Mouse (Mus musculus): ENCODE data around the gene Stip1. TPM values are rescaled to one million over a fixed set of nuclear protein-coding genes. Genes with fewer than 3 reads are reported as not detected.
A peak's percentile ranks its signal among the peaks of the same experiment; 100 is the strongest.
"Not testable (repeated sequence)": the region's sequence is repeated elsewhere in the genome, so short reads cannot be mapped to it uniquely, and the experiment has no call there.

The Stip1 gene
- polyA plus RNA-seq, 1 experiment from 2014 or later = 230 TPM

GRCm38 (mm10) chr19:7058541-7058940 is 18.8 kb upstream of the Stip1 start:
- Histone ChIP-seq H3K9ac (no peak overlapping the region), H3K27ac (no peak overlapping the region), H3K36me3 (no peaks in the 10 kb centered on the region), H3K4me3 (no peak overlapping the region), H3K9me3 (replicated peaks) (no peaks in the 10 kb centered on the region), H3K27me3 (replicated peaks) (peaks cover 29% of the 10 kb centered on the region), H3K4me2 (peak overlapping the region; percentile 100), H3K4me1 (peaks cover 44% of the 10 kb centered on the region)
- no peak for ATAC-seq
- WGBS (ENCODE audit: insufficient replicate concordance) = 66% methylated on average over 6 of the region's 6 CpGs

- peak overlapping the region; percentile 100 for H3K4me2 ChIP-seq
- H3K4me1 ChIP-seq = peaks cover 44% of the 10 kb centered on the region
- H3K9me3 ChIP-seq (replicated peaks) = no peaks in the 10 kb centered on the region
- H3K27me3 ChIP-seq (replicated peaks) = peaks cover 27% of the 10 kb centered on the region
- 2% methylated on average over 15 of the region's 15 CpGs for WGBS (ENCODE audit: insufficient replicate concordance)
- H3K36me3 ChIP-seq = no peaks in the 10 kb centered on the region
- peak; percentile 77 for ATAC-seq
- peak overlapping the region; percentile 75 for H3K4me3 ChIP-seq
- no peak overlapping the region for H3K27ac ChIP-seq
- H3K9ac ChIP-seq = peak overlapping the region; percentile 80
Observed at GRCm38 (mm10) chr19:7057722-7058207, 18.0 kb upstream of the Stip1 start.

GRCm38 (mm10) chr19:7057126-7057721 is 17.5 kb upstream of the Stip1 start:
- Histone ChIP-seq H3K36me3 (no peaks in the 10 kb centered on the region), H3K9me3 (replicated peaks) (no peaks in the 10 kb centered on the region), H3K4me2 (peak overlapping the region; percentile 100), H3K9ac (peak overlapping the region; percentile 80), H3K4me1 (peaks cover 44% of the 10 kb centered on the region), H3K27ac (no peak overlapping the region), H3K27me3 (replicated peaks) (peaks cover 26% of the 10 kb centered on the region), H3K4me3 (peak overlapping the region; percentile 75)
- WGBS (ENCODE audit: insufficient replicate concordance) = 3% methylated on average over 16 of the region's 16 CpGs
- peak; percentile 12; the same call in 1 of the 2 replicates for ATAC-seq

- peak within 1 kb of the TSS; percentile 100 for H3K4me2 ChIP-seq
- 0 out of 2 replicates have a peak within 1 kb of the TSS, but pooled peaks have one; percentile 30 for H3K27ac ChIP-seq
- peak within 1 kb of the TSS; percentile 75 for H3K4me3 ChIP-seq
- ATAC-seq = peak; percentile 79
- peaks cover 26% of the 10 kb centered on the region for H3K27me3 ChIP-seq (replicated peaks)
- peak within 1 kb of the TSS; percentile 80 for H3K9ac ChIP-seq
- 1% methylated on average over 71 of the region's 72 CpGs for WGBS (ENCODE audit: insufficient replicate concordance)
- no peaks in the 10 kb centered on the region for H3K9me3 ChIP-seq (replicated peaks)
- H3K36me3 ChIP-seq = no peaks in the 10 kb centered on the region
- peaks cover 39% of the 10 kb centered on the region for H3K4me1 ChIP-seq
Observed at GRCm38 (mm10) chr19:7056248-7057087, 16.7 kb upstream of the Stip1 start, which contains the start of gene Macrod1. Gene Macrod1 (plus strand): TSS chr19:7056810.

- Histone ChIP-seq H3K27me3 (replicated peaks) (peaks cover 26% of the 10 kb centered on the region), H3K36me3 (no peaks in the 10 kb centered on the region), H3K9me3 (replicated peaks) (no peaks in the 10 kb centered on the region; the same call in 1 of the 2 replicates), H3K4me1 (peaks cover 37% of the 10 kb centered on the region), H3K9ac (no peak overlapping the region), H3K27ac (no peak overlapping the region), H3K4me2 (no peak overlapping the region), H3K4me3 (no peak overlapping the region)
- no peak for ATAC-seq
- WGBS (ENCODE audit: insufficient replicate concordance) = 38% methylated on average over 3 of the region's 3 CpGs
Observed at GRCm38 (mm10) chr19:7055173-7055572, 15.4 kb upstream of the Stip1 start.

- Histone ChIP-seq H3K4me1 (peaks cover 37% of the 10 kb centered on the region), H3K4me2 (no peak overlapping the region), H3K9ac (no peak overlapping the region), H3K9me3 (replicated peaks) (no peaks in the 10 kb centered on the region; the same call in 1 of the 2 replicates), H3K4me3 (no peak overlapping the region), H3K27ac (no peak overlapping the region), H3K36me3 (no peaks in the 10 kb centered on the region), H3K27me3 (replicated peaks) (peaks cover 26% of the 10 kb centered on the region)
- ATAC-seq = no peak
- WGBS (ENCODE audit: insufficient replicate concordance) = 64% methylated on average over 10 of the region's 10 CpGs
Observed at GRCm38 (mm10) chr19:7054772-7055171, 15.0 kb upstream of the Stip1 start.

GRCm38 (mm10) chr19:7053382-7053781 is 13.6 kb upstream of the Stip1 start:
- not testable (repeated sequence) for H3K9me3 ChIP-seq (replicated peaks); H3K4me3 ChIP-seq; H3K36me3 ChIP-seq; ATAC-seq; H3K27ac ChIP-seq; H3K4me2 ChIP-seq; H3K9ac ChIP-seq
- 74% methylated on average over 4 of the region's 4 CpGs for WGBS (ENCODE audit: insufficient replicate concordance)
- H3K4me1 ChIP-seq = peaks cover 35% of the 10 kb centered on the region
- peaks cover 16% of the 10 kb centered on the region for H3K27me3 ChIP-seq (replicated peaks)

- 48% methylated on average over 4 of the region's 4 CpGs for WGBS (ENCODE audit: insufficient replicate concordance)
- no peak for ATAC-seq
Observed at GRCm38 (mm10) chr19:7044706-7045105, 4.9 kb upstream of the Stip1 start.

GRCm38 (mm10) chr19:7044279-7044678 is 4.5 kb upstream of the Stip1 start:
- Histone ChIP-seq H3K9me3 (replicated peaks) (no peaks in the 10 kb centered on the region), H3K4me2 (no peak overlapping the region), H3K27ac (no peak overlapping the region), H3K9ac (no peak overlapping the region), H3K4me1 (peaks cover 11% of the 10 kb centered on the region), H3K27me3 (replicated peaks) (no peaks in the 10 kb centered on the region), H3K36me3 (no peaks in the 10 kb centered on the region), H3K4me3 (no peak overlapping the region)
- 59% methylated on average over 4 of the region's 4 CpGs for WGBS (ENCODE audit: insufficient replicate concordance)
- no peak for ATAC-seq

More at GRCm38 (mm10) chr19:7044706-7045105, 4.9 kb upstream of the Stip1 start:
- Histone ChIP-seq H3K27ac (no peak overlapping the region), H3K9ac (no peak overlapping the region), H3K27me3 (replicated peaks) (no peaks in the 10 kb centered on the region), H3K36me3 (no peaks in the 10 kb centered on the region), H3K4me3 (no peak overlapping the region), H3K9me3 (replicated peaks) (no peaks in the 10 kb centered on the region), H3K4me1 (peaks cover 11% of the 10 kb centered on the region), H3K4me2 (no peak overlapping the region)

GRCm38 (mm10) chr19:7041171-7041570 is 1.4 kb upstream of the Stip1 start:
- Histone ChIP-seq H3K4me2 (peak overlapping the region; percentile 94), H3K36me3 (peaks cover 20% of the 10 kb centered on the region), H3K4me1 (peaks cover 39% of the 10 kb centered on the region), H3K9ac (peak overlapping the region; percentile 86), H3K27ac (peak overlapping the region; percentile 95), H3K27me3 (replicated peaks) (no peaks in the 10 kb centered on the region), H3K9me3 (replicated peaks) (no peaks in the 10 kb centered on the region), H3K4me3 (peak overlapping the region; percentile 70)
- 89% methylated on average over 2 of the region's 2 CpGs for WGBS (ENCODE audit: insufficient replicate concordance)
- ATAC-seq = no peak

- no peaks in the 10 kb centered on the region for H3K9me3 ChIP-seq (replicated peaks)
- H3K4me3 ChIP-seq = peak overlapping the region; percentile 70
- peak overlapping the region; percentile 86 for H3K9ac ChIP-seq
- no peaks in the 10 kb centered on the region for H3K27me3 ChIP-seq (replicated peaks)
- H3K36me3 ChIP-seq = peaks cover 23% of the 10 kb centered on the region
- peak overlapping the region; percentile 94 for H3K4me2 ChIP-seq
- peak overlapping the region; percentile 95 for H3K27ac ChIP-seq
- WGBS (ENCODE audit: insufficient replicate concordance) = 13% methylated on average over 13 of the region's 13 CpGs
- no peak for ATAC-seq
- H3K4me1 ChIP-seq = peaks cover 39% of the 10 kb centered on the region
Observed at GRCm38 (mm10) chr19:7040637-7041130, 917 bp upstream of the Stip1 start.
